Mouse (Mus musculus) left cerebral cortex, adult 8-10 months (tissue): Measurements from ENCODE around the gene Coro6. TPM values are rescaled to one million over a fixed set of nuclear protein-coding genes. Genes with fewer than 3 reads are reported as not detected.
A peak's percentile ranks its signal among the peaks of the same experiment; 100 is the strongest.

Experiments
- DNase-seq, 2 experiments: peaks; one replicate each; pipeline ENCODE4 v3.0.0; 2022; ENCODE audit warnings: low spot score in 2 of 2
- total RNA-seq, 4 experiments: library from RNA; stranded (reverse); gene quantifications; 2 replicates each; pipeline ENCODE4 v1.2.4; 2022

Coro6 gene
- total RNA-seq, 4 experiments from 2014 or later, result 48.9 to 51.4 (median 50.4) TPM

GRCm38 (mm10) chr11:77464684-77465083 lies 2.5 kb downstream of the Coro6 start:
- no peak for DNase-seq

- DNase-seq, result no peak
Measured at GRCm38 (mm10) chr11:77465111-77465510, 2.9 kb downstream of the Coro6 start.

- DNase-seq, result no peak
Measured at GRCm38 (mm10) chr11:77466544-77466943, 4.3 kb downstream of the Coro6 start.

GRCm38 (mm10) chr11:77467157-77467556 lies 4.9 kb downstream of the Coro6 start:
- no peak for DNase-seq

GRCm38 (mm10) chr11:77467784-77468183 lies 5.6 kb downstream of the Coro6 start:
- DNase-seq, result no peak

- DNase-seq, result no peak
Measured at GRCm38 (mm10) chr11:77468397-77468796, 6.2 kb downstream of the Coro6 start.

- no peak for DNase-seq
Measured at GRCm38 (mm10) chr11:77471407-77471806, 9.2 kb downstream of the Coro6 start.

- DNase-seq, result no peak
Measured at GRCm38 (mm10) chr11:77472775-77473174, 10.6 kb downstream of the Coro6 start.

GRCm38 (mm10) chr11:77476216-77476615 lies 14.0 kb downstream of the Coro6 start:
- DNase-seq, result no peak

- DNase-seq, result no peak
Measured at GRCm38 (mm10) chr11:77476895-77477294, 14.7 kb downstream of the Coro6 start.

- DNase-seq, result no peak
Measured at GRCm38 (mm10) chr11:77483043-77483442, 20.8 kb downstream of the Coro6 start.

- no peak for DNase-seq
Measured at GRCm38 (mm10) chr11:77483510-77484255, 21.5 kb downstream of the Coro6 start.

- no peak for DNase-seq
Measured at GRCm38 (mm10) chr11:77485229-77485628, 23.0 kb downstream of the Coro6 start.

- no peak for DNase-seq
Measured at GRCm38 (mm10) chr11:77486798-77487197, 24.6 kb downstream of the Coro6 start.

- DNase-seq, result no peak
Measured at GRCm38 (mm10) chr11:77488771-77489581, 26.8 kb downstream of the Coro6 start.

GRCm38 (mm10) chr11:77489591-77490235 lies 27.5 kb downstream of the Coro6 start, which contains the start of gene Ankrd13b:
Gene Ankrd13b, minus strand, starts transcription at chr11:77489678.
- peak; percentile 72 to 78 for DNase-seq

GRCm38 (mm10) chr11:77490451-77490850 lies 28.2 kb downstream of the Coro6 start:
- DNase-seq, result no peak

- peak; percentile 77 to 83 for DNase-seq
Measured at GRCm38 (mm10) chr11:77491123-77491501, 28.9 kb downstream of the Coro6 start.

- DNase-seq, result peak in 1 of 2 experiments; percentile 81
Measured at GRCm38 (mm10) chr11:77491502-77492291, 29.5 kb downstream of the Coro6 start.

GRCm38 (mm10) chr11:77492311-77492871 lies 30.2 kb downstream of the Coro6 start:
- DNase-seq, result peak in 1 of 2 experiments; percentile 76

- peak; percentile 78 to 94 for DNase-seq
Measured at GRCm38 (mm10) chr11:77492911-77493332, 30.7 kb downstream of the Coro6 start.
